Mouse (Mus musculus): ENCODE results near the gene Cep295. TPM values are rescaled to one million over a fixed set of nuclear protein-coding genes. Genes with fewer than 3 reads are reported as not detected.

Cep295 gene
- 22.7 and 25.6 TPM in 2 replicates for polyA plus RNA-seq (2016; fragmentation: Nextera tagmentation; extraction: Ambion mirVana)

GRCm38 (mm10) chr9:15357484-15358275 is at the start of gene Cep295:
Gene Cep295 (minus strand): TSS chr9:15357788.
- WGBS: 3% methylated on average over 60 of the region's 60 CpGs
- H3K27me3 ChIP-seq (replicated peaks; ENCODE audit: low read depth, poor library complexity, severe bottlenecking): no peaks in the 10 kb centered on the region
- peak; percentile 98 for DNase-seq (ENCODE audit: low spot score)
- peak within 1 kb of the TSS; percentile 84 for H3K4me3 ChIP-seq
- no peaks in the 10 kb centered on the region for H3K9me3 ChIP-seq
- peak within 1 kb of the TSS; percentile 94 for H3K27ac ChIP-seq (replicated peaks)
- H3K4me1 ChIP-seq: peaks cover 11% of the 10 kb centered on the region
- H3K36me3 ChIP-seq (replicated peaks): peaks cover 15% of the 10 kb centered on the region

GRCm38 (mm10) chr9:15397591-15397990 is 40.0 kb upstream of the Cep295 start:
- Histone ChIP-seq H3K27ac (replicated peaks) (no peak overlapping the region), H3K4me3 (no peak overlapping the region), H3K27me3 (replicated peaks; ENCODE audit: low read depth, poor library complexity, severe bottlenecking) (no peaks in the 10 kb centered on the region), H3K9me3 (no peaks in the 10 kb centered on the region), H3K4me1 (0 out of 2 replicates have a peak, but pooled peaks cover 4% of the 10 kb centered on the region), H3K36me3 (replicated peaks) (no peaks in the 10 kb centered on the region)
- WGBS: 63% methylated on average over 4 of the region's 4 CpGs
- no peak for DNase-seq (ENCODE audit: low spot score)

DNA sequence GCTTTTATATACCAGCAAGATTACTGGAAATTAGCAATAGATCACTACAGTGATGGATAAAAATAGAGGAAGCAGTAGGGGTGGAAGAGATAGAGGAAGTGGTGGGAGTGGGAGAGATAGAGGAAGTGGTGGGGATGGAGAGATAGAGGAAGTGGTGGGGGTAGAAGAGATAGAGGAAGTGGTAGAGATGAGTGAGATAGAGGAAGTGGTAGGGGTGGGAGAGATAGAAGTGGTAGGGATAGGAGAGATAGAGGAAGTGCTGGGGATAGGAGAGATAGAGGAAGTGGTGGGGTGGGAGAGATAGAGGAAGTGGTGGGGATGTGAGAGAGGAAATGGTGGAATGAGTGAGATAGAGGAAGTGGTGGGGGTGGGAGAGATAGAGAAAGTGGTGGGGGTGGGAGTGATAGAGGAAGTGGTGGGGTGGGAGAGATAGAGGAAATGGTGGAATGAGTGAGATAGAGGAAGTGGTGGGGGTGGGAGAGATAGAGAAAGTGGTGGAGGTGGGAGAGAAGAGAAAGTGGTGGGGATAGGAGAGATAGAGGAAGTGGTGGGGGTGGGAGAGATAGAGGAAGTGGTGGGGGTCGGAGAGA is 37.9 kb upstream of the Cep295 start:
- Histone ChIP-seq H3K27ac (replicated peaks) (no peak overlapping the region), H3K4me3 (no peak overlapping the region), H3K27me3 (replicated peaks; ENCODE audit: low read depth, poor library complexity, severe bottlenecking) (no peaks in the 10 kb centered on the region), H3K9me3 (no peaks in the 10 kb centered on the region), H3K36me3 (replicated peaks) (no peaks in the 10 kb centered on the region), H3K4me1 (0 out of 2 replicates have a peak, but pooled peaks cover 4% of the 10 kb centered on the region)
- no peak for DNase-seq (ENCODE audit: low spot score)
- WGBS: 79% methylated on average over 1 of the region's 1 CpGs

GRCm38 (mm10) chr9:15387075-15387643 is 29.6 kb upstream of the Cep295 start:
- Histone ChIP-seq H3K27ac (replicated peaks) (no peak overlapping the region), H3K36me3 (replicated peaks) (no peaks in the 10 kb centered on the region), H3K4me1 (no peaks in the 10 kb centered on the region), H3K4me3 (no peak overlapping the region), H3K9me3 (no peaks in the 10 kb centered on the region), H3K27me3 (replicated peaks; ENCODE audit: low read depth, poor library complexity, severe bottlenecking) (no peaks in the 10 kb centered on the region)
- WGBS: 82% methylated on average over 5 of the region's 5 CpGs
- no peak for DNase-seq (ENCODE audit: low spot score)

GRCm38 (mm10) chr9:15384266-15384665 is 26.7 kb upstream of the Cep295 start:
- Histone ChIP-seq H3K9me3 (no peaks in the 10 kb centered on the region), H3K36me3 (replicated peaks) (no peaks in the 10 kb centered on the region), H3K4me1 (no peaks in the 10 kb centered on the region), H3K27me3 (replicated peaks; ENCODE audit: low read depth, poor library complexity, severe bottlenecking) (no peaks in the 10 kb centered on the region), H3K4me3 (no peak overlapping the region), H3K27ac (replicated peaks) (no peak overlapping the region)
- WGBS: 82% methylated on average over 5 of the region's 5 CpGs
- DNase-seq (ENCODE audit: low spot score): no peak

GRCm38 (mm10) chr9:15366260-15366659 is 8.7 kb upstream of the Cep295 start:
- H3K27me3 ChIP-seq (replicated peaks; ENCODE audit: low read depth, poor library complexity, severe bottlenecking): no peaks in the 10 kb centered on the region
- DNase-seq (ENCODE audit: low spot score): no peak
- H3K4me1 ChIP-seq: no peaks in the 10 kb centered on the region
- H3K4me3 ChIP-seq: no peak overlapping the region
- H3K9me3 ChIP-seq: no peaks in the 10 kb centered on the region
- no peaks in the 10 kb centered on the region for H3K36me3 ChIP-seq (replicated peaks)
- 76% methylated on average over 2 of the region's 2 CpGs for WGBS
- H3K27ac ChIP-seq (replicated peaks): no peak overlapping the region

DNA sequence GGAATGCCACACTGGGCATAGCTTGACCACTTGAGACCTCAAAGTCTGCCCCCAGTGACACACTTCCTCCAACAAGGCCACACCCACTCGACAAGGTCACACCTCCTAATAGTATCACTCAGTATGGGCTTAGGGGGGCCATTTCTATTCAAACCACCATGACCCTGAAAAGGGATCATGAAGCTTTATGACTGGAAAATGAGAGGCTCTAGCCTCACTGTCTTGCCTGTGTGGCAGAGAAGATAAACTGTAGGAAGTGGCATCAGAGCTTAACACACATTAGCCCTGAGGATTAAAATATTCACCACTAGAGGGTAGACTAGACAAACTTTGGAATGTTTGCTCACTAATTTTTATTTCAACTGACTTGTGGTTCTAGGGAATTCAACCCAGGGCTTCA is 8.3 kb upstream of the Cep295 start:
- Histone ChIP-seq H3K27ac (replicated peaks) (no peak overlapping the region), H3K27me3 (replicated peaks; ENCODE audit: low read depth, poor library complexity, severe bottlenecking) (no peaks in the 10 kb centered on the region), H3K9me3 (no peaks in the 10 kb centered on the region), H3K4me3 (no peak overlapping the region), H3K4me1 (no peaks in the 10 kb centered on the region), H3K36me3 (replicated peaks) (no peaks in the 10 kb centered on the region)
- 87% methylated on average over 1 of the region's 1 CpGs for WGBS
- DNase-seq (ENCODE audit: low spot score): no peak

DNA sequence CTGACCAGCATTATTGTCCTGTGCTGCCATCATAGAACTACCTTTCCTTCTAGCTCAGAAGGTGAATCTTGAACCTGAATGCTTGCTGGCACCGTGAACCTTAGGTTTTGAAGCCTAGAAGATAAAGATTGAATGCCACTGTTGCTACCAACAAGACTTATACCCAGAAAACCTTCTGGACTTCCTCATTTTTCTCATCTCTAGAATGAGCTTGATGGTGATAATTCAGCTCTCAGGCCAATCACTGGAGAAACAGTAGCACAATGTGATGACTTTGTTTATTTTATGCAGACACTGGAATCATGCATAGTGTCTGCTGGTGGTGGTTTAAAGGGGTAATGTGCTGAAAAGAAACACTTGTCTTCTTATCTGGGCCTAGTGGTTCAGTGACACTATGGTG is 7.3 kb upstream of the Cep295 start:
- 86% methylated on average over 1 of the region's 1 CpGs for WGBS

DNA sequence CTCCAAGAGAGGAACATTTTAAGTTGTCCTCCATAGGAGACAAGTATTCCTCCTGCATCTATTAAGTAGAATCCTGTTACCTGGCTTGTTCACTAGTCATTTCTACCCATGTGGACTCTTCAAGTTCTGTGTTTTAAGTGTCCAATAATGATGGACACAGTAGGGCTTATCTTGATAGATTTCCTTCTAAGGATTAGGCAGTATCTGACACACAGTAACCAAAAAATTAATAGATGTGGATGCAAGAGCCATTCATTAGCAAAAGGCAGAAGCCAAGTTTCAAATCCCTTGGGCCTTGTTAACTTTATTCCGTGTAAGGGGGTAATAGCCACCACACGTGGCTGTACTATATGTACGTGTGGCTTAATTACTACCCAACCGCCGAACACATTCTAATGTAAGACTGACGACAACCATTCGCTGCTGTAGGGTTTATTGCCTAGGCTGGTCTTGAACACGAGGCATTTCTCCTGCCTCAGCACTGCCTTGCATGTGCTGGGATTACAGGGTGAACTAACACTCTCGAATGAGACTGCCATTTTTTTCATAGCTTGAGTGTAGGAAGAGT is 588 bp downstream of the Cep295 start:
- 1% methylated on average over 9 of the region's 9 CpGs for WGBS
- peaks cover 11% of the 10 kb centered on the region for H3K4me1 ChIP-seq
- H3K9me3 ChIP-seq: no peaks in the 10 kb centered on the region
- peaks cover 21% of the 10 kb centered on the region for H3K36me3 ChIP-seq (replicated peaks)
- no peaks in the 10 kb centered on the region for H3K27me3 ChIP-seq (replicated peaks; ENCODE audit: low read depth, poor library complexity, severe bottlenecking)
- H3K4me3 ChIP-seq: peak overlapping the region; percentile 84
- peak overlapping the region; percentile 94 for H3K27ac ChIP-seq (replicated peaks)
- DNase-seq (ENCODE audit: low spot score): no peak

More for the DNA sequence above, 7.3 kb upstream of the Cep295 start:
- Histone ChIP-seq H3K27ac (replicated peaks) (no peak overlapping the region), H3K4me1 (no peaks in the 10 kb centered on the region), H3K36me3 (replicated peaks) (no peaks in the 10 kb centered on the region), H3K9me3 (no peaks in the 10 kb centered on the region), H3K4me3 (no peak overlapping the region), H3K27me3 (replicated peaks; ENCODE audit: low read depth, poor library complexity, severe bottlenecking) (no peaks in the 10 kb centered on the region)
- DNase-seq (ENCODE audit: low spot score): no peak

- Histone ChIP-seq H3K4me1 (no peaks in the 10 kb centered on the region), H3K36me3 (replicated peaks) (peaks cover 87% of the 10 kb centered on the region)
- WGBS: 62% methylated on average over 2 of the region's 2 CpGs
Measured at GRCm38 (mm10) chr9:15349925-15350324, 7.7 kb downstream of the Cep295 start.

GRCm38 (mm10) chr9:15337776-15338175 is 19.8 kb downstream of the Cep295 start:
- Histone ChIP-seq H3K27me3 (replicated peaks; ENCODE audit: low read depth, poor library complexity, severe bottlenecking) (no peaks in the 10 kb centered on the region), H3K4me1 (no peaks in the 10 kb centered on the region), H3K9me3 (no peaks in the 10 kb centered on the region), H3K4me3 (no peak overlapping the region), H3K27ac (replicated peaks) (no peak overlapping the region), H3K36me3 (replicated peaks) (peaks cover 96% of the 10 kb centered on the region)
- no peak for DNase-seq (ENCODE audit: low spot score)
- WGBS: 92% methylated on average over 4 of the region's 4 CpGs

More at GRCm38 (mm10) chr9:15349925-15350324, 7.7 kb downstream of the Cep295 start:
- Histone ChIP-seq H3K27ac (replicated peaks) (no peak overlapping the region), H3K27me3 (replicated peaks; ENCODE audit: low read depth, poor library complexity, severe bottlenecking) (no peaks in the 10 kb centered on the region), H3K4me3 (no peak overlapping the region), H3K9me3 (no peaks in the 10 kb centered on the region)
- no peak for DNase-seq (ENCODE audit: low spot score)

GRCm38 (mm10) chr9:15318170-15318742 is 39.3 kb downstream of the Cep295 start:
- no peak for DNase-seq (ENCODE audit: low spot score)
- 86% methylated on average over 2 of the region's 2 CpGs for WGBS
- no peaks in the 10 kb centered on the region for H3K9me3 ChIP-seq
- no peaks in the 10 kb centered on the region for H3K27me3 ChIP-seq (replicated peaks; ENCODE audit: low read depth, poor library complexity, severe bottlenecking)
- peaks cover 98% of the 10 kb centered on the region for H3K36me3 ChIP-seq (replicated peaks)
- H3K27ac ChIP-seq (replicated peaks): no peak overlapping the region
- H3K4me3 ChIP-seq: no peak overlapping the region
- no peaks in the 10 kb centered on the region for H3K4me1 ChIP-seq

All from embryonic facial prominence, embryonic 10.5 days (tissue).